Mouse (Mus musculus): Measurements from ENCODE around the gene Dcun1d1. TPM values are rescaled to one million over a fixed set of nuclear protein-coding genes. Genes with fewer than 3 reads are reported as not detected.

Dcun1d1 gene
- 107 and 118 TPM in 2 replicates for polyA plus RNA-seq (2015; fragmentation: Nextera tagmentation; extraction: Ambion mirVana)

GRCm38 (mm10) chr3:35937345-35937744, at the start of gene Dcun1d1:
Gene Dcun1d1 (minus strand): TSS chr3:35937445.
- Histone ChIP-seq H3K9ac (replicated peaks) (no peak within 1 kb of the TSS), H3K4me2 (replicated peaks) (no peak within 1 kb of the TSS), H3K4me1 (replicated peaks) (peaks cover 8% of the 10 kb centered on the region), H3K4me3 (replicated peaks) (no peak within 1 kb of the TSS), H3K36me3 (no peaks in the 10 kb centered on the region), H3K9me3 (no peaks in the 10 kb centered on the region), H3K27me3 (no peaks in the 10 kb centered on the region), H3K27ac (no peak within 1 kb of the TSS)
- ATAC-seq: no peak
- WGBS: 96% methylated on average over 6 of the region's 6 CpGs

- Histone ChIP-seq H3K4me3 (replicated peaks) (no peak overlapping the region), H3K27me3 (no peaks in the 10 kb centered on the region), H3K36me3 (peaks cover 75% of the 10 kb centered on the region), H3K4me1 (replicated peaks) (no peaks in the 10 kb centered on the region), H3K27ac (no peak overlapping the region), H3K9me3 (no peaks in the 10 kb centered on the region), H3K9ac (replicated peaks) (no peak overlapping the region), H3K4me2 (replicated peaks) (no peak overlapping the region)
- no peak for ATAC-seq
- 94% methylated on average over 6 of the region's 6 CpGs for WGBS
Measured at GRCm38 (mm10) chr3:35986266-35986665, 49.0 kb upstream of the Dcun1d1 start.

- Histone ChIP-seq H3K4me2 (replicated peaks) (no peak overlapping the region), H3K9ac (replicated peaks) (no peak overlapping the region), H3K9me3 (no peaks in the 10 kb centered on the region), H3K27me3 (no peaks in the 10 kb centered on the region), H3K27ac (no peak overlapping the region), H3K36me3 (peaks cover 81% of the 10 kb centered on the region), H3K4me3 (replicated peaks) (no peak overlapping the region), H3K4me1 (replicated peaks) (no peaks in the 10 kb centered on the region)
- WGBS: 74% methylated on average over 7 of the region's 7 CpGs
- no peak for ATAC-seq
Measured at GRCm38 (mm10) chr3:35973551-35973950, 36.3 kb upstream of the Dcun1d1 start.

DNA sequence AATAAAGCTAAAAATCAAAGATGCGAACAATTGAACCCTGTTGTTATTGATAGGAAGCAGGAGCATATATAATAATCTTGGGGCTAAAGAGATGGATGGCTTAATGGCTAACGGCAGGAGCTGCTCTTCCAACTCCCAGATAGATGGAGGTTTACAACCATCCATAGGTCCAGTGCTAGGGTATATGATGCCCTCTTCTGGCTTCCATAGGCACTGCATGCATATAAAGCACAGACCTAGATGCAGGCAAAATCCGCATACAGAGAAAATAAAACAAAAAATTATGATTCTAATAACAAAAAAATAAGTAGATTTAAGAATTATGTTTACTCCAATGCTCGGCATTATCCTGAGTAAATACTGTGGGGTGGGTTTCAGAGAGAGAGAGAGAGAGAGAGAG, 35.7 kb upstream of the Dcun1d1 start:
- no peak overlapping the region for H3K4me3 ChIP-seq (replicated peaks)
- no peak for ATAC-seq
- WGBS: 84% methylated on average over 4 of the region's 4 CpGs
- no peak overlapping the region for H3K9ac ChIP-seq (replicated peaks)
- no peak overlapping the region for H3K4me2 ChIP-seq (replicated peaks)
- no peaks in the 10 kb centered on the region for H3K4me1 ChIP-seq (replicated peaks)
- no peaks in the 10 kb centered on the region for H3K9me3 ChIP-seq
- H3K36me3 ChIP-seq: peaks cover 78% of the 10 kb centered on the region
- H3K27me3 ChIP-seq: no peaks in the 10 kb centered on the region
- H3K27ac ChIP-seq: no peak overlapping the region

DNA sequence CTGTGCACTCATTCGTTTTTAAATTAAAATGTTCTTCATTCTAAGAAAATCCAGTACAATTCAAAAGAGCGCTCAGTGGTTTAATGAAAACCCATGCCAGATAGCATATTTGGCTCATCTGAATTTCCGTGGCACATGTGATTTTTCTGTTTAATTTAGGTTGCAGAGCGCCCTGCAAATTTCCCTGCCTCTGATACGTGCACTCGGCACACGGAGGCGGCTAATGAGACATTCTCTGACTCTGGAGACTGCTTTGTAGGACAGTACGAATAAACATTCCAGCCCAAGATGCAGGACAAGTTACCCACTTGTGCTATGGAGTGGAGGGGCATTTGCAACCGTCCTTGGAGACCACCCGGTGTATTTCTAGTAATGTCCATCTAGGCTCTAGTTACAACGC, 33.9 kb upstream of the Dcun1d1 start:
- no peaks in the 10 kb centered on the region for H3K9me3 ChIP-seq
- H3K4me1 ChIP-seq (replicated peaks): no peaks in the 10 kb centered on the region
- 92% methylated on average over 12 of the region's 12 CpGs for WGBS
- no peak overlapping the region for H3K4me3 ChIP-seq (replicated peaks)
- peaks cover 71% of the 10 kb centered on the region for H3K36me3 ChIP-seq
- H3K4me2 ChIP-seq (replicated peaks): no peak overlapping the region
- H3K9ac ChIP-seq (replicated peaks): no peak overlapping the region
- H3K27me3 ChIP-seq: no peaks in the 10 kb centered on the region
- no peak for ATAC-seq
- no peak overlapping the region for H3K27ac ChIP-seq

DNA sequence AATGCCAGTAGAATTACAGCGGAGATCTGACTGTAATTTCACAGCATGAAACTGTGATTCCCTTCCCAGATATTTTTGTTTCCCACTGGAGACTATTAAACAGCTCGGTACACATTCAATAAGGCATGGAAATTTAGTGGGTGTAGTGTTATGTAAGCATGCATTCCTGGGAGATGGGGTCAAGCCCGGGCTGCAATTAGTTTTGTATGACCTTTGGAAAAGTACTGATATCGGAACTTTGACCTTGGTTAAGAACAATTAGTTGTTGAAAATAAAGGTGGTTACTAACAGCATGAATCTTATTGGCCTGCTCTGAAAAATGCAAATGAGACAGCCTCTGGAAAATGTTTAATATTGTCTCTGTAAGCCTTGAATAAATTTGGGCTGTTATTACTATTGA, 33.2 kb upstream of the Dcun1d1 start:
- H3K4me2 ChIP-seq (replicated peaks): no peak overlapping the region
- H3K27me3 ChIP-seq: no peaks in the 10 kb centered on the region
- H3K27ac ChIP-seq: no peak overlapping the region
- H3K9ac ChIP-seq (replicated peaks): no peak overlapping the region
- H3K4me1 ChIP-seq (replicated peaks): no peaks in the 10 kb centered on the region
- ATAC-seq: no peak
- H3K4me3 ChIP-seq (replicated peaks): no peak overlapping the region
- WGBS: 91% methylated on average over 4 of the region's 4 CpGs
- H3K36me3 ChIP-seq: peaks cover 63% of the 10 kb centered on the region
- no peaks in the 10 kb centered on the region for H3K9me3 ChIP-seq

DNA sequence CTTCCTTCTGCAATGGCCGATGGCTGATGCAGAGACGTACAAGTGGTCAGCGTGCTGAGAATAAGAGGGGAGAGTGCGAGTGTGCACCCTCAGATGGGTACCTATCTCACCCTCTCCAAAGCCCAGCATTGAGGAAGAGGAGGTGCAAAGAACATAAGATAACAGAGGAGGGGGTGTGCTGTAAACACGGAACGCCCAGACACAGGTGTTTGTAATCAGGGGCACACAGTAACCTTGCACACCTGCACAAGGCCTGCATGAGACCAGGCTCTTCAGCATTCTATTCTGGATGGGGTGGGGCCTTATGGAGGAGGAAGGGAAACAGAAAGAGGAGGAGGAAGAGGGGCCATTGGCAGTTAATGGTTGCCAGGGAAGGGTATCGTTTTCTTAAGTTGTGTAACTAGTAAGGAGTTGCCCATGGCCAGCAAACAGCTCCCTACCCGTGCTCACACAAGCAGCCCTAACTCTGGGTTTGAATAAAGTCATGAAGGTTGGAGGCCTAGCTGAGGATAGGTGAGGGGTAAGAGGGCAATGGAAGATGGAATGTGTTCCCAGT, 30.2 kb upstream of the Dcun1d1 start:
- Histone ChIP-seq H3K4me1 (replicated peaks) (no peaks in the 10 kb centered on the region), H3K27me3 (no peaks in the 10 kb centered on the region), H3K9ac (replicated peaks) (no peak overlapping the region), H3K36me3 (peaks cover 60% of the 10 kb centered on the region), H3K27ac (no peak overlapping the region), H3K4me2 (replicated peaks) (no peak overlapping the region), H3K9me3 (no peaks in the 10 kb centered on the region), H3K4me3 (replicated peaks) (no peak overlapping the region)
- WGBS: 96% methylated on average over 8 of the region's 8 CpGs
- no peak for ATAC-seq

DNA sequence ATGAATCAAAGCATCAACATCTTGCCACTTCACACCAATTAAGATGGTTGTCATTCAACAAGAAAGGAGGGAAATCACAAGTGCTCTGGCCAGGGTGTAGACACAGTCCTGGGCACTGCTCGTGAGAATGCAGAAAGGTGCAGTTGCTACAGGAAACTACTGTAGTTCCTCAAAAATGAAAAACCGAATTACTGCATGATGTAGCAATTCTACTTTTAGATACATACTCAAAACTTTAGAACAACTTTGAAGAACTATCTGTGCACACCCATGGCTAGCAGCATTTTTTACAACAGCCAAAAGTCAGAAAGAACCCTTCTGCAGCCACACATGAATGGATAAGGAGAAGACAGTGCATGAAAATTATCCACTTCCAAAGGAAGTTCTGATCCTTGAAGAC, 29.2 kb upstream of the Dcun1d1 start:
- Histone ChIP-seq H3K4me2 (replicated peaks) (no peak overlapping the region), H3K4me1 (replicated peaks) (no peaks in the 10 kb centered on the region), H3K9ac (replicated peaks) (no peak overlapping the region), H3K4me3 (replicated peaks) (no peak overlapping the region), H3K9me3 (no peaks in the 10 kb centered on the region), H3K27me3 (no peaks in the 10 kb centered on the region), H3K27ac (no peak overlapping the region), H3K36me3 (peaks cover 58% of the 10 kb centered on the region)
- WGBS: 86% methylated on average over 2 of the region's 2 CpGs
- ATAC-seq: no peak

DNA sequence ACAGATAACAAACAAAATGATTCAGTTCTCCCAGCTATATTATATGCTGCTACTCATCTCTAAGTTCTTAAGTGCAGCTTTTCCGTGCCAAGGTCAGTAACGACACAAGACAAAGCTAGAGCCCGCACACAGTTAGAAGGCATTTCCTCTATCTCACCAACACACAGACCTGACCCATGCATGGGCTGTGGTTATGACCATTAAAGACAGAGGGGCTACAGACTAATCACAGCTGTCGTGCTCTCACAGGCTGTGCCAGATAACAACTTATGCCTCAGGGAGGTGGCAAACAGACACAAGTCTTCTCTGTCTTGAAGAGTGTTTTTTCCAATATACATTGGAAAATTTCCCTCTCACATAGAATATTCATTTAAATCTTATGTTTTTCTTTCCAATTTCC, 27.7 kb upstream of the Dcun1d1 start:
- Histone ChIP-seq H3K4me2 (replicated peaks) (no peak overlapping the region), H3K36me3 (peaks cover 63% of the 10 kb centered on the region), H3K9me3 (no peaks in the 10 kb centered on the region), H3K9ac (replicated peaks) (no peak overlapping the region), H3K4me1 (replicated peaks) (no peaks in the 10 kb centered on the region), H3K27ac (no peak overlapping the region), H3K27me3 (no peaks in the 10 kb centered on the region), H3K4me3 (replicated peaks) (no peak overlapping the region)
- no peak for ATAC-seq
- WGBS: 95% methylated on average over 4 of the region's 4 CpGs

- Histone ChIP-seq H3K9ac (replicated peaks) (no peak overlapping the region), H3K4me3 (replicated peaks) (no peak overlapping the region), H3K36me3 (peaks cover 60% of the 10 kb centered on the region), H3K4me1 (replicated peaks) (no peaks in the 10 kb centered on the region), H3K27me3 (no peaks in the 10 kb centered on the region), H3K4me2 (replicated peaks) (no peak overlapping the region), H3K9me3 (no peaks in the 10 kb centered on the region), H3K27ac (no peak overlapping the region)
- ATAC-seq: no peak
- WGBS: 92% methylated on average over 5 of the region's 5 CpGs
Measured at GRCm38 (mm10) chr3:35963921-35964320, 26.7 kb upstream of the Dcun1d1 start.

GRCm38 (mm10) chr3:35963401-35963800, 26.2 kb upstream of the Dcun1d1 start:
- no peaks in the 10 kb centered on the region for H3K27me3 ChIP-seq
- H3K9ac ChIP-seq (replicated peaks): no peak overlapping the region
- no peak for ATAC-seq
- no peaks in the 10 kb centered on the region for H3K9me3 ChIP-seq
- H3K27ac ChIP-seq: no peak overlapping the region
- peaks cover 62% of the 10 kb centered on the region for H3K36me3 ChIP-seq
- no peak overlapping the region for H3K4me3 ChIP-seq (replicated peaks)
- 95% methylated on average over 4 of the region's 4 CpGs for WGBS
- no peak overlapping the region for H3K4me2 ChIP-seq (replicated peaks)
- no peaks in the 10 kb centered on the region for H3K4me1 ChIP-seq (replicated peaks)

DNA sequence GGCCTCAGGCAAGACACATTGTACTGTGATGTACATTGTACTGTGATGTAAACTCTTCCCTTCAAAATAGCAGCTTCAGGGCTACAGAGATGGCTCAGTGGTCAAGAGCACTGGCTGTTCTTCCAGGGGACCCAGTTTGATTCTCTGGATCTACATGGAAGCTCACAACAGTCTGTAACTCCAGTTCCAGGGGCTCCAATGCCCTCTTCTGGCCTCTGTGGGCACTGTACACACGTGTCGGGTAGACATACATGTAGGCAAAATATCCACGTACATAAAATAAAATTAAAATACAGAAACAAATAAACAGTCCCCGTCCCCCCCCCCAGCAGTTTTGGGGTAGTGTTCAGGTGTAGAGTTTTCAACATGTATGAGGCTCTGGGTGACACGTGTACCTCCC, 25.7 kb upstream of the Dcun1d1 start:
- no peaks in the 10 kb centered on the region for H3K9me3 ChIP-seq
- no peak overlapping the region for H3K4me3 ChIP-seq (replicated peaks)
- peaks cover 64% of the 10 kb centered on the region for H3K36me3 ChIP-seq
- H3K4me1 ChIP-seq (replicated peaks): no peaks in the 10 kb centered on the region
- 87% methylated on average over 5 of the region's 5 CpGs for WGBS
- no peaks in the 10 kb centered on the region for H3K27me3 ChIP-seq
- no peak overlapping the region for H3K4me2 ChIP-seq (replicated peaks)
- no peak overlapping the region for H3K9ac ChIP-seq (replicated peaks)
- ATAC-seq: no peak
- no peak overlapping the region for H3K27ac ChIP-seq

DNA sequence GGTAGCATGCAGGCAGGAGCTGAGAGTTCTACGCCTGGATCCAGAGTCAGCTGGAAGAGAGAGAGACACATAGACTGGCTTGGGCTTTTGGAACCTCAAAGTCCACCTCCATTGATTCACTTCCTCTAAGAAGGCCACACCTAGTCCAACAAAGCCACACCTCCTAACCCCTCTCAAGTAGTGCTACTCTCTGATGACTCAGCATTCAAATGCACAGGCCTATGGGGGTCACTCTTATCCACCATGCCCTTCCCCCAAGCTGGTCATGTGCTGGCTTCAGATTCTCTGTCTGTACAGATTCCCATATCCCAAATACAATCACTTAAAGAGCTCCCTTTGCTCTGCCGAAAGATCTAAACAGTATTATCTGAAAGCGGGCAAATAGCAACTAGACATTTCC, 20.0 kb upstream of the Dcun1d1 start:
- Histone ChIP-seq H3K27me3 (no peaks in the 10 kb centered on the region), H3K36me3 (peaks cover 44% of the 10 kb centered on the region), H3K27ac (no peak overlapping the region), H3K4me1 (replicated peaks) (no peaks in the 10 kb centered on the region), H3K4me3 (replicated peaks) (no peak overlapping the region), H3K9me3 (no peaks in the 10 kb centered on the region), H3K9ac (replicated peaks) (no peak overlapping the region), H3K4me2 (replicated peaks) (no peak overlapping the region)
- ATAC-seq: no peak
- 98% methylated on average over 3 of the region's 3 CpGs for WGBS

Data from midbrain, embryonic 13.5 days (tissue).